Mouse (Mus musculus): Measurements from ENCODE around the gene Mdh1. TPM values are rescaled to one million over a fixed set of nuclear protein-coding genes. Genes with fewer than 3 reads are reported as not detected.

Gene Mdh1
- 453 and 497 TPM in 2 replicates for polyA plus RNA-seq (2015; fragmentation: Nextera tagmentation; extraction: Ambion mirVana)

DNA sequence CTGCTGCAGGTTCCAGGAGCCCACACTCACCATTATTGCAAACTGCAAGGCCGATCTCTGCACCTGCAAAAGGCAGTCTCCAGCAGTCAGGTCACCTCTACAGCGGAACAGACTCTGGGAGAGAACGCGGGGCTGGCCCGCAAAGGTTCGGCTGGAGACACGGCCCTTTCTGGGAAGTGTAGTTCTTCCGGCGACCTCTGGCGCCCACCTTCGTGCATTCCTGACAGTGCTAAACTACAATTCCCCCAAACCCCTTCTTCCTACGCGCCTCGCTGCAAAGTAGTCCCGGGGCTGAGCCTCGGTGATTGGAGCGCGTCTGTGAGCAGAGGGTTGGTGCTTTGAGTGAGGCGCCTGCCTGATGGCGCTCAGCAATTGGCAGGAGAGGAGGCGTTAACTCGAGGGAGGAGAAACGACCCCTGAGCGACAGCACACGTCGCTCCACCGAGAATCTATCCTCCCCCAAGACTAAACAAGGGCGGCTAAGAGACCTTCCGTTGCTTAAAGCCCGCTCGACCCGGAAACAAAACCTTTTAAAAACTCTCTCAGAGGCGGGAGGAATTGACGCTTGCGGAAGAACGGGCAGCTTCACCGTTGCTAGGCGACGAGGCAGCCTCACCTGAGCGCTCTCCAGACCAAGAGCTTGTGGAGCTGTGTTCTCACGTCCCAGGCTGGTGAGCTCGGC lies at the start of gene Mdh1, which contains the start of gene Wdpcp:
TSS of gene Mdh1 (minus strand) at position 668 of the 682 bp plus-strand sequence.
TSS of gene Wdpcp (plus strand) at position 536 of the 682 bp plus-strand sequence.
- Histone ChIP-seq H3K4me2 (ENCODE audit: low read length) (peak within 1 kb of the TSS; percentile 89), H3K27me3 (replicated peaks; ENCODE audit: control insufficient read depth, insufficient read depth, low read length) (no peaks in the 10 kb centered on the region), H3K9ac (replicated peaks; ENCODE audit: low read depth, low read length) (peak within 1 kb of the TSS; percentile 71), H3K4me3 (replicated peaks; ENCODE audit: low read length) (peak within 1 kb of the TSS; percentile 69), H3K4me1 (replicated peaks; ENCODE audit: control insufficient read depth, insufficient read depth, low read length) (peaks cover 22% of the 10 kb centered on the region), H3K27ac (ENCODE audit: low read length) (peak within 1 kb of the TSS; percentile 82), H3K9me3 (ENCODE audit: control insufficient read depth, low read length) (no peaks in the 10 kb centered on the region), H3K36me3 (ENCODE audit: control insufficient read depth, insufficient read depth) (no peaks in the 10 kb centered on the region)
- under 1% methylated on average over 42 of the region's 42 CpGs for WGBS
- ATAC-seq = peak; percentile 99

DNA sequence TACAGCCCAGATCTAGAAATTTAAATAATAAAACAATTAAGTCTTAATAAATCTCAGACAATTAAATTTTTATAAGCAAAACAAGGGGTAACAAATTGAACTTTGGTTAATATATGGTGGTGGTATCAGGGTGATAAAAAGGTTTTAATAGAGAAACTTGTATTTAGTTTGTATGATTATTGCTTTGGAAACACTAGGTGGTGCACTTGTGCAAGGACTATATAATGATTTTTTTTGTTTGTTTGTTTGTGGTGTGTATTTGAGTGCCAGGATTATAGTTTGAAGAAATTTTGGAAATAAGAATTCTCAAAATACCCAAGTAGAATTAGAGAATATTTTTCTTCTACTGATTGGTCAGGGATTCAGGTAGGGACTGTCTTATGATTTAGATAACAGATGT lies 43.7 kb upstream of the Mdh1 start:
- Histone ChIP-seq H3K4me2 (ENCODE audit: low read length) (no peak overlapping the region), H3K9me3 (ENCODE audit: control insufficient read depth, low read length) (no peaks in the 10 kb centered on the region), H3K36me3 (ENCODE audit: control insufficient read depth, insufficient read depth) (no peaks in the 10 kb centered on the region), H3K4me1 (replicated peaks; ENCODE audit: control insufficient read depth, insufficient read depth, low read length) (no peaks in the 10 kb centered on the region), H3K27me3 (replicated peaks; ENCODE audit: control insufficient read depth, insufficient read depth, low read length) (no peaks in the 10 kb centered on the region), H3K9ac (replicated peaks; ENCODE audit: low read depth, low read length) (no peak overlapping the region), H3K27ac (ENCODE audit: low read length) (no peak overlapping the region), H3K4me3 (replicated peaks; ENCODE audit: low read length) (no peak overlapping the region)
- no peak for ATAC-seq

DNA sequence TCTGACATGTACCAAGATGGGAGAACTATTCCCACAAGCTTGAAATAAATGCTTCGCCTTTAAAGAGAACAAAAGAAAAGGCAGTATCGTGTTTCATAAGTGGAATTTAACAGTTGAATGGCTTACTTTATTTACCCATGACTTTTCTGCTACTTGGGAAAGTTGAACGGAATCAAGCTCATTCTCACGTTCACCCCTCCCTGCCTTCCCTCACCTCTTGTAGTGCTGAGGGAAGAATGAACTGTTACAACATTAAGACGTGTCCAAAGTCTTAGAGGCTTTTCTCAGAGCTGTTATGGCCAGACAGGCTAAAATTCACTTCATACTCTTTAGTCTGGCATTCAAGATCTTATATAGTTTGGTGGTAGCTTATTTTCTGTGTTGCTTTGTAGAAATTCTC lies 30.3 kb upstream of the Mdh1 start:
- WGBS = 47% methylated on average over 5 of the region's 5 CpGs
- Histone ChIP-seq H3K4me2 (ENCODE audit: low read length) (no peak overlapping the region), H3K27ac (ENCODE audit: low read length) (no peak overlapping the region), H3K9me3 (ENCODE audit: control insufficient read depth, low read length) (no peaks in the 10 kb centered on the region), H3K36me3 (ENCODE audit: control insufficient read depth, insufficient read depth) (no peaks in the 10 kb centered on the region), H3K27me3 (replicated peaks; ENCODE audit: control insufficient read depth, insufficient read depth, low read length) (no peaks in the 10 kb centered on the region), H3K4me1 (replicated peaks; ENCODE audit: control insufficient read depth, insufficient read depth, low read length) (no peaks in the 10 kb centered on the region), H3K9ac (replicated peaks; ENCODE audit: low read depth, low read length) (no peak overlapping the region), H3K4me3 (replicated peaks; ENCODE audit: low read length) (no peak overlapping the region)
- no peak for ATAC-seq

DNA sequence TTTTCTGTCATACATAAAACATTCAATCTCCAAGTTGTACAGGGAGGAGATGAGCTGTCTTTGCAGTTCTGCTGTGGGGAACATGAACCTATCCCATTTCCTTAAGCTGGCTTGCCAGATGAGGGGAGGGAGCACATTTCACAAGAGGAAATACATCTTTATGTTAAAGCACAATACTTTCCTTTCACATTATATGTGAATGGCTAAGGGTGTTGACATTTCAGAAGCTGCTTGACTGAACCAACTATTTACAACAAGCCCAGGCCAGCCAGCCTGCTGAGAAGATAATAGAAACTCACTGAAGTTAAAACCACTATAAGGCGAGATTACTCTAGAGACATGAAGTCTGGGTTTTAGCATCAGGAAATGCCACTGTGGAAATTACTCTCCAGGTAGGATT lies 11.1 kb upstream of the Mdh1 start:
- Histone ChIP-seq H3K27ac (ENCODE audit: low read length) (no peak overlapping the region), H3K27me3 (replicated peaks; ENCODE audit: control insufficient read depth, insufficient read depth, low read length) (no peaks in the 10 kb centered on the region), H3K9ac (replicated peaks; ENCODE audit: low read depth, low read length) (no peak overlapping the region), H3K4me1 (replicated peaks; ENCODE audit: control insufficient read depth, insufficient read depth, low read length) (no peaks in the 10 kb centered on the region), H3K36me3 (ENCODE audit: control insufficient read depth, insufficient read depth) (no peaks in the 10 kb centered on the region), H3K4me3 (replicated peaks; ENCODE audit: low read length) (no peak overlapping the region), H3K9me3 (ENCODE audit: control insufficient read depth, low read length) (no peaks in the 10 kb centered on the region), H3K4me2 (ENCODE audit: low read length) (no peak overlapping the region)
- ATAC-seq = no peak
- 35% methylated on average over 1 of the region's 1 CpGs for WGBS

DNA sequence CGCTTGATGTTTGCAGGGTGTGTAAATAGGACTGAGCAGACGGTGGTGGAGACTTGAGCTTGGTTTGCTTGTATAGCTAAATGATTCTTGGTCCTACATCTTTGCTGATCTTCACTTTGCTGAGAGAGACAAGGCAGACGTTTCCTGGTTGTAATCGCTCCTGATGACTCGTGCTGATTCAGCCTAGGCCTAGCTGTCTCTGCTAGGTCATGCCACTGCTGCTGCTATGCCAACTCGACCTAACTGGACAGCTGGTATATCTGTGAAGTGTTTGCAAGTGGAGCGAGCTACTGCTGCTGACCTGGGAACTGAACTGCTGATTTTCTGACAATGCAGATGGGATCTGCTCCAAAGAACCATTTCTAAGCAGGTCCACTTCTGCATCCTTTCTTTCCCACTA lies 9.3 kb upstream of the Mdh1 start:
- Histone ChIP-seq H3K36me3 (ENCODE audit: control insufficient read depth, insufficient read depth) (no peaks in the 10 kb centered on the region), H3K9me3 (ENCODE audit: control insufficient read depth, low read length) (no peaks in the 10 kb centered on the region), H3K9ac (replicated peaks; ENCODE audit: low read depth, low read length) (no peak overlapping the region), H3K4me2 (ENCODE audit: low read length) (no peak overlapping the region), H3K4me1 (replicated peaks; ENCODE audit: control insufficient read depth, insufficient read depth, low read length) (no peaks in the 10 kb centered on the region), H3K27me3 (replicated peaks; ENCODE audit: control insufficient read depth, insufficient read depth, low read length) (no peaks in the 10 kb centered on the region), H3K27ac (ENCODE audit: low read length) (no peak overlapping the region), H3K4me3 (replicated peaks; ENCODE audit: low read length) (no peak overlapping the region)
- WGBS = 80% methylated on average over 7 of the region's 7 CpGs
- no peak for ATAC-seq

DNA sequence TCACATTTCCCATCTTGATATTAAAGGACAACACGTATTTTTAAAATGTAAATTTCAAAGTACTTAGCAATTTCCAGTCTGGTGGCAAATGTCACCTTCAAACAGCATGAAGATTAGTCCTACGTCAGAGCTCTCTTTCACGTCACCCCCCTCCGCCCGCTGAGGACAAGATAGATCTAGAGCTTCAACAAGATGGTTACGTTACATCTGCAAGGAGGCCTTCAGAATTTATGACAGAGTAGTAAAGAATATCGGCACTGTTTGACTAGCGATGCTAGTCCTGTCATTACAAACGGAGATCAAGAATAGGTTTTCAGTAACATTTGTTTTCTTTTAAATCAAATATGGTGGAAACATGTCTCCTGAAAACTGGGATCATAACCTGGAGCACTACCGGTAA lies 1.2 kb downstream of the Mdh1 start:
- WGBS = 9% methylated on average over 10 of the region's 10 CpGs
- H3K4me1 ChIP-seq (replicated peaks; ENCODE audit: control insufficient read depth, insufficient read depth, low read length) = peaks cover 22% of the 10 kb centered on the region
- no peaks in the 10 kb centered on the region for H3K27me3 ChIP-seq (replicated peaks; ENCODE audit: control insufficient read depth, insufficient read depth, low read length)
- peak overlapping the region; percentile 69 for H3K4me3 ChIP-seq (replicated peaks; ENCODE audit: low read length)
- no peaks in the 10 kb centered on the region for H3K9me3 ChIP-seq (ENCODE audit: control insufficient read depth, low read length)
- H3K27ac ChIP-seq (ENCODE audit: low read length) = peak overlapping the region; percentile 82
- ATAC-seq = no peak
- H3K4me2 ChIP-seq (ENCODE audit: low read length) = peak overlapping the region; percentile 89
- H3K36me3 ChIP-seq (ENCODE audit: control insufficient read depth, insufficient read depth) = peaks cover 5% of the 10 kb centered on the region; the same call in 1 of the 2 replicates
- H3K9ac ChIP-seq (replicated peaks; ENCODE audit: low read depth, low read length) = peak overlapping the region; percentile 71

DNA sequence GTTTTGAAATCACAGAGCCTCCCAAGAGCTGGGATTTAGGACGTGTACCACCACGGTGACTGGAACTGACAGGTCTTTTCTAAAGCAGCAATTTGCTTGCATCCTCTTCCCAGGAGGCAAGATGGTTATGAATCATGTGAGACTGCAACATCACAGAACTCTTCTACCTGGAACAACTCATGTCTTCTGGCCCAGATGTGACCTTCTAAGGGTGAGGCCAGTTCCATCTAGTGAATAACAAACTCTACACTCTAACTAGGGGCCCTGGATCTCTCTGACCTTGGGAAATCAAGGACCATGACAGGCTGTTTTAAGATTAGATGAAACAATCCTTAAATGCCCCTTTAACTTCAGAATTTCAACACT lies 2.1 kb downstream of the Mdh1 start:
- ATAC-seq = no peak
- H3K9ac ChIP-seq (replicated peaks; ENCODE audit: low read depth, low read length) = no peak overlapping the region

DNA sequence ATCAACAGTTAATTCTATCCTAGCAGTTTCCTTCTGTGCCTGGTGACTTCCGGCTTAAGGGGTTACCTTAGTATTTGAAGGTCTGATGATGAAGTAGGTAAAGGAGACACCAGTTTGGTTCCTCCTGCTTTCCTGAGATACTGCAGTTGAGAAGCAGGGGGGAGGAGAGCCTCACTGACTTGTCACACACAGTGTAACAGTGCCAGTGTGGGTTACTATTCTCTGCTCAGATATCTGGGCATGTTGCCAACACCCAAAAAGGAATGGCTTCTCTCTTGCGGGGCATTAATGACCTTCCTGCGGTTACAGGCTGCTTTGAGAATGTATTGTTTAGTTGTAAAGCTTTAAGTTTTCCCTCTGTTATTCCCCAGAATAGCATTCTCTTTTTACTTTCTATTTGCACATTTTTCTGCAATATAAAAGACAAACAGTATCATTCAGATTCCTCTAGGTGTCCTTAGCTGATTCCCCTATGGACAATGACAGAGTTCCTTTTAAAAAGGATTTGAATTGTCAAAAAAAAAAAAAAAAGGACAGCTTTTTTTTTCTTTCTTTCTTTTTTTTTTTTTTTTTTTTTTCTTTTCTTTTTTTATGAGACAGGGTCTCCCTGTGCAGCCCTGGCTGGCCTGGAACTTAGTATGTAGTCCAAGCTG lies 2.6 kb downstream of the Mdh1 start:
- H3K9ac ChIP-seq (replicated peaks; ENCODE audit: low read depth, low read length) = no peak overlapping the region
- WGBS = 18% methylated on average over 3 of the region's 3 CpGs
- ATAC-seq = no peak

More for the DNA sequence above, 2.1 kb downstream of the Mdh1 start:
- H3K27me3 ChIP-seq (replicated peaks; ENCODE audit: control insufficient read depth, insufficient read depth, low read length) = no peaks in the 10 kb centered on the region
- no peak overlapping the region for H3K4me3 ChIP-seq (replicated peaks; ENCODE audit: low read length)
- 24% methylated on average over 2 of the region's 2 CpGs for WGBS
- H3K27ac ChIP-seq (ENCODE audit: low read length) = peak overlapping the region; percentile 12; the same call in 1 of the 2 replicates
- H3K9me3 ChIP-seq (ENCODE audit: control insufficient read depth, low read length) = no peaks in the 10 kb centered on the region
- peaks cover 12% of the 10 kb centered on the region for H3K36me3 ChIP-seq (ENCODE audit: control insufficient read depth, insufficient read depth)
- H3K4me2 ChIP-seq (ENCODE audit: low read length) = peak overlapping the region; percentile 13
- peaks cover 22% of the 10 kb centered on the region for H3K4me1 ChIP-seq (replicated peaks; ENCODE audit: control insufficient read depth, insufficient read depth, low read length)

DNA sequence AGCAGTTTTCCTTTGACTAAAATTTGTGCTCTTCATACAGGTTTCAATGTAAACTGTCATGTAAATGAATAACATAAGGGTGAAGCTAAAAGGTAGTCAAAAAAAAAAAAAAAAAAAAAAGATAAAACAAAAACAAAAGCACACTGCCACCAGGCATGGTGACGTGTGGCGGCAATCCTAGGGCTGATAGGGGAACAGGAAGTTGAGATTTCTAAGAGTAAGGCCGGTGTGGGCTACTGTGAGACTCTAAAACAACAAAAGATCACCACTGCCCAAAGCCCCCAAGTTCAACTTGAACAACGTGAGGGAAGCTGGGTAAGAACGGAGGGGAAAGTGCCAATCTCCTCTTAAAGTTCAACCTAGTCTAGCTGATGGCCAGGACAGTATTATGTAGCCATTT lies 3.2 kb downstream of the Mdh1 start:
- H3K4me1 ChIP-seq (replicated peaks; ENCODE audit: control insufficient read depth, insufficient read depth, low read length) = peaks cover 22% of the 10 kb centered on the region
- H3K27ac ChIP-seq (ENCODE audit: low read length) = no peak overlapping the region
- no peaks in the 10 kb centered on the region for H3K9me3 ChIP-seq (ENCODE audit: control insufficient read depth, low read length)
- peak overlapping the region; percentile 9; the same call in 1 of the 2 replicates for H3K4me2 ChIP-seq (ENCODE audit: low read length)
- H3K27me3 ChIP-seq (replicated peaks; ENCODE audit: control insufficient read depth, insufficient read depth, low read length) = no peaks in the 10 kb centered on the region
- ATAC-seq = no peak
- no peak overlapping the region for H3K4me3 ChIP-seq (replicated peaks; ENCODE audit: low read length)
- 56% methylated on average over 5 of the region's 5 CpGs for WGBS
- no peak overlapping the region for H3K9ac ChIP-seq (replicated peaks; ENCODE audit: low read depth, low read length)
- peaks cover 13% of the 10 kb centered on the region for H3K36me3 ChIP-seq (ENCODE audit: control insufficient read depth, insufficient read depth)

More for the DNA sequence above, 2.6 kb downstream of the Mdh1 start:
- H3K4me3 ChIP-seq (replicated peaks; ENCODE audit: low read length) = no peak overlapping the region
- no peak overlapping the region for H3K27ac ChIP-seq (ENCODE audit: low read length)
- no peaks in the 10 kb centered on the region for H3K9me3 ChIP-seq (ENCODE audit: control insufficient read depth, low read length)
- peaks cover 22% of the 10 kb centered on the region for H3K4me1 ChIP-seq (replicated peaks; ENCODE audit: control insufficient read depth, insufficient read depth, low read length)
- no peaks in the 10 kb centered on the region for H3K27me3 ChIP-seq (replicated peaks; ENCODE audit: control insufficient read depth, insufficient read depth, low read length)
- H3K36me3 ChIP-seq (ENCODE audit: control insufficient read depth, insufficient read depth) = peaks cover 13% of the 10 kb centered on the region
- peak overlapping the region; percentile 13 for H3K4me2 ChIP-seq (ENCODE audit: low read length)
